In genomic region chr5:89458987-89459386, GRCm38 (mm10) we compare ENCODE assay signal across 26 mouse cellular contexts. TPM values are rescaled to one million over a fixed set of nuclear protein-coding genes. Genes with fewer than 3 reads are reported as not detected.
"Had no signal": no experiment of that assay in that cellular context is flagged by ENCODE, and none has a peak within 500 bp of the region (broad histone marks: within the 10 kb centered on the region; RNA-seq: fewer than 3 reads in every experiment).

No protein-coding gene starts in this region.

- ATAC-seq: intestine, postnatal 0 days; lung, postnatal 0 days; midbrain, embryonic 13.5 days; midbrain, embryonic 16.5 days had no signal

- H3K4me3 ChIP-seq: left cerebral cortex, adult 2 months; limb, embryonic 12.5 days; limb, embryonic 15.5 days; megakaryocyte, embryonic 14.5 days; midbrain, embryonic 10.5 days; midbrain, embryonic 13.5 days; myocyte; neural tube, embryonic 13.5 days had no signal

- H3K36me3 ChIP-seq: limb, embryonic 12.5 days; limb, embryonic 15.5 days; midbrain, embryonic 10.5 days; midbrain, embryonic 13.5 days; neural tube, embryonic 13.5 days had no signal

- H3K4me1 ChIP-seq: limb, embryonic 12.5 days; limb, embryonic 15.5 days; megakaryocyte, embryonic 14.5 days; midbrain, embryonic 10.5 days; midbrain, embryonic 13.5 days; neural tube, embryonic 13.5 days had no signal

- H3K27me3 ChIP-seq: limb, embryonic 12.5 days; limb, embryonic 15.5 days; megakaryocyte, embryonic 14.5 days; midbrain, embryonic 13.5 days; neural tube, embryonic 13.5 days had no signal

- H3K27ac ChIP-seq: left cerebral cortex, adult 2 months; limb, embryonic 12.5 days; limb, embryonic 15.5 days; midbrain, embryonic 10.5 days; midbrain, embryonic 13.5 days; neural tube, embryonic 13.5 days had no signal

- H3K9me3 ChIP-seq: limb, embryonic 12.5 days; limb, embryonic 15.5 days; midbrain, embryonic 10.5 days; midbrain, embryonic 13.5 days; neural tube, embryonic 13.5 days had no signal

- H3K4me2 ChIP-seq: limb, embryonic 12.5 days; limb, embryonic 15.5 days; lung, embryonic 14.5 days; midbrain, embryonic 13.5 days; neural tube, embryonic 13.5 days had no signal

- DNase-seq: kidney, postnatal 14 days; layer of hippocampus, postnatal 36 days; left cerebral cortex, postnatal 4 days; retina, postnatal 1 day; right cerebral cortex, postnatal 25 days; thymus, adult 18-20 months; thymus, postnatal 36 days had no signal

- H3K9ac ChIP-seq: limb, embryonic 12.5 days; limb, embryonic 15.5 days; lung, embryonic 14.5 days; midbrain, embryonic 13.5 days; neural tube, embryonic 13.5 days had no signal

RNA-seq across cellular contexts. Expression of gene Gc, which starts 1.3 kb away (rescaled TPM):
- total RNA-seq: layer of hippocampus, adult 8-10 months; layer of hippocampus, postnatal 10 days; layer of hippocampus, postnatal 36 days; left cerebral cortex, adult 2 months; left cerebral cortex, postnatal 10 days; left cerebral cortex, postnatal 4 days; monocyte, adult 5-6 weeks; neutrophil, adult 5-6 weeks had no signal
- polyA plus RNA-seq: limb, embryonic 12.5 days; lung, embryonic 14.5 days; midbrain, embryonic 10.5 days; midbrain, embryonic 13.5 days; myocyte; testis, adult 2 months; urinary bladder, adult 2 months had no signal
